Mouse (Mus musculus): Measurements from ENCODE around the gene Myo18a. TPM values are rescaled to one million over a fixed set of nuclear protein-coding genes. Genes with fewer than 3 reads are reported as not detected.
A peak's percentile ranks its signal among the peaks of the same experiment; 100 is the strongest.

Gene Myo18a
- polyA plus RNA-seq (2012; rRNA removed) (42.9 and 47.0 TPM in 2 replicates), polyA plus RNA-seq (2014; fragmentation: Nextera tagmentation; extraction: Ambion mirVana) (43.5 and 45.3 TPM in 2 replicates)

- WGBS, result 4% methylated on average over 50 of the region's 79 CpGs
- Histone ChIP-seq H3K9ac (ENCODE audit: low read depth, low read length, severe bottlenecking) (peak within 1 kb of the TSS; percentile 91), H3K4me1 (ENCODE audit: control insufficient read depth, insufficient read depth, low read length) (peaks cover 33% of the 10 kb centered on the region), H3K36me3 (ENCODE audit: control insufficient read depth, insufficient read depth, low read length) (no peaks in the 10 kb centered on the region), H3K9me3 (ENCODE audit: control insufficient read depth, low read length) (no peaks in the 10 kb centered on the region), H3K4me3 (replicated peaks; ENCODE audit: low read length) (peak within 1 kb of the TSS; percentile 86), H3K4me2 (replicated peaks; ENCODE audit: low read depth, low read length, severe bottlenecking) (peak within 1 kb of the TSS; percentile 89), H3K27ac (replicated peaks; ENCODE audit: low read depth, low read length) (peak within 1 kb of the TSS; percentile 82), H3K27me3 (ENCODE audit: control insufficient read depth, insufficient read depth, low read length) (no peaks in the 10 kb centered on the region)
- DNase-seq (ENCODE audit: low spot score) (peak; percentile 76), ATAC-seq (ENCODE audit: low FRiP score, low read depth) (peak; percentile 86)
- 0 out of 2 replicates have a peak, but pooled peaks have one; percentile 25 for TF ChIP-seq POLR2A (IDR thresholded peaks at IDR 0.05; ENCODE audit: borderline replicate concordance, extremely low read depth, insufficient read depth, insufficient read length)
Observed at GRCm38 (mm10) chr11:77762783-77763672, at the start of gene Myo18a. TSS of gene Myo18a (plus strand) at chr11:77763246.

DNA sequence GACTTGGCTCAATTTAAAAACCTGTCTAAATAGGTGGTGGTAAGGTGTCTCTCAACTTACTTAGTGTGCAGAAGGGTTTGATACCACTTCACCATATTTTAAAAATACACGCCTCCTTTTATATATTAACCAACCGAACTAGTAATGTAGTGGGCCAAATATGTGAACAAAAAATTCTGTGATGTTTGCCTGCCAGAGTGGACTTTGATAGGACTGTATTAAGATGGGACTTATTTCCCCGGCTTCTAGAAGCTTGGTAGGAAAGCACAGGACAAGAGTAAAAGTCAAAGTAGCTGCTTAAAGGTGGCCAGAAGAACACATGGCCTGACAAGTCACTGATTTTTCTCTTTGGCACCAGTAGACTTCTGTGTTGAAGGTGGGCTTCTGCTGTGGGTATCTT lies 49.3 kb upstream of the Myo18a start:
- Histone ChIP-seq H3K4me1 (ENCODE audit: control insufficient read depth, insufficient read depth, low read length) (no peaks in the 10 kb centered on the region), H3K27ac (replicated peaks; ENCODE audit: low read depth, low read length) (no peak overlapping the region), H3K36me3 (ENCODE audit: control insufficient read depth, insufficient read depth, low read length) (peaks cover 23% of the 10 kb centered on the region), H3K9ac (ENCODE audit: low read depth, low read length, severe bottlenecking) (no peak overlapping the region), H3K4me3 (replicated peaks; ENCODE audit: low read length) (no peak overlapping the region), H3K27me3 (ENCODE audit: control insufficient read depth, insufficient read depth, low read length) (no peaks in the 10 kb centered on the region), H3K9me3 (ENCODE audit: control insufficient read depth, low read length) (no peaks in the 10 kb centered on the region), H3K4me2 (replicated peaks; ENCODE audit: low read depth, low read length, severe bottlenecking) (no peak overlapping the region)
- DNase-seq (ENCODE audit: low spot score) (no peak), ATAC-seq (ENCODE audit: low FRiP score, low read depth) (no peak)
- no peak for TF ChIP-seq POLR2A (IDR thresholded peaks at IDR 0.05; ENCODE audit: borderline replicate concordance, extremely low read depth, insufficient read depth, insufficient read length)
- WGBS, result 98% methylated on average over 3 of the region's 3 CpGs

GRCm38 (mm10) chr11:77719055-77719454 lies 44.0 kb upstream of the Myo18a start:
- Histone ChIP-seq H3K4me2 (replicated peaks; ENCODE audit: low read depth, low read length, severe bottlenecking) (no peak overlapping the region), H3K9me3 (ENCODE audit: control insufficient read depth, low read length) (no peaks in the 10 kb centered on the region), H3K4me3 (replicated peaks; ENCODE audit: low read length) (no peak overlapping the region), H3K4me1 (ENCODE audit: control insufficient read depth, insufficient read depth, low read length) (no peaks in the 10 kb centered on the region), H3K27me3 (ENCODE audit: control insufficient read depth, insufficient read depth, low read length) (no peaks in the 10 kb centered on the region), H3K9ac (ENCODE audit: low read depth, low read length, severe bottlenecking) (no peak overlapping the region), H3K36me3 (ENCODE audit: control insufficient read depth, insufficient read depth, low read length) (peaks cover 9% of the 10 kb centered on the region; the same call in 1 of the 2 replicates), H3K27ac (replicated peaks; ENCODE audit: low read depth, low read length) (no peak overlapping the region)
- ATAC-seq (ENCODE audit: low FRiP score, low read depth) (no peak), DNase-seq (ENCODE audit: low spot score) (no peak)
- 93% methylated on average over 2 of the region's 2 CpGs for WGBS
- TF ChIP-seq POLR2A (IDR thresholded peaks at IDR 0.05; ENCODE audit: borderline replicate concordance, extremely low read depth, insufficient read depth, insufficient read length), result no peak

- ATAC-seq (ENCODE audit: low FRiP score, low read depth) (no peak), DNase-seq (ENCODE audit: low spot score) (no peak)
- Histone ChIP-seq H3K36me3 (ENCODE audit: control insufficient read depth, insufficient read depth, low read length) (0 out of 2 replicates have a peak, but pooled peaks cover 5% of the 10 kb centered on the region), H3K9ac (ENCODE audit: low read depth, low read length, severe bottlenecking) (no peak overlapping the region), H3K4me1 (ENCODE audit: control insufficient read depth, insufficient read depth, low read length) (no peaks in the 10 kb centered on the region), H3K27me3 (ENCODE audit: control insufficient read depth, insufficient read depth, low read length) (no peaks in the 10 kb centered on the region), H3K4me2 (replicated peaks; ENCODE audit: low read depth, low read length, severe bottlenecking) (no peak overlapping the region), H3K9me3 (ENCODE audit: control insufficient read depth, low read length) (no peaks in the 10 kb centered on the region), H3K27ac (replicated peaks; ENCODE audit: low read depth, low read length) (no peak overlapping the region), H3K4me3 (replicated peaks; ENCODE audit: low read length) (no peak overlapping the region)
- 91% methylated on average over 4 of the region's 4 CpGs for WGBS
- TF ChIP-seq POLR2A (IDR thresholded peaks at IDR 0.05; ENCODE audit: borderline replicate concordance, extremely low read depth, insufficient read depth, insufficient read length), result no peak
Observed at GRCm38 (mm10) chr11:77721389-77721788, 41.7 kb upstream of the Myo18a start.

DNA sequence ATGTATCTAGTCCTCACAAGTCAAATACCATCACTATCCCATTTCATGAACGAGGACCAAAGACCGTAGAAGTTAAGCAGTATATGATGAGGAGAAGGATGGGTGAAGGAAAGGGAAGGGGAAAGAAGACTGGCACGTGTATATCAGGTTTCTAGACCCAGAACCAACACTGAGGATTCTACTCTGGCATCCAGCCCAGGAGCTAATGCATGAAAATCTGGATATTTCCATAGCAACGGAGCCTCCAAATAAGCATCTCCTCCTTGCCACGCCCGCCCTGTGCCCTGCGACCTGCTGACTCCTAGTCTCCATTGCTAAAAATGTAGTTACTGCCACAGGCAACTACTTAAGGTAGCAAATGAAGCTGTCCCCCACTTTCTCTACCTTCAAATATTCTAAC lies 38.3 kb upstream of the Myo18a start:
- whole genome bisulfite sequencing, result 80% methylated on average over 7 of the region's 7 CpGs
- Histone ChIP-seq H3K4me1 (ENCODE audit: control insufficient read depth, insufficient read depth, low read length) (no peaks in the 10 kb centered on the region), H3K36me3 (ENCODE audit: control insufficient read depth, insufficient read depth, low read length) (no peaks in the 10 kb centered on the region), H3K27me3 (ENCODE audit: control insufficient read depth, insufficient read depth, low read length) (no peaks in the 10 kb centered on the region), H3K9me3 (ENCODE audit: control insufficient read depth, low read length) (no peaks in the 10 kb centered on the region), H3K4me2 (replicated peaks; ENCODE audit: low read depth, low read length, severe bottlenecking) (no peak overlapping the region), H3K27ac (replicated peaks; ENCODE audit: low read depth, low read length) (no peak overlapping the region), H3K4me3 (replicated peaks; ENCODE audit: low read length) (no peak overlapping the region), H3K9ac (ENCODE audit: low read depth, low read length, severe bottlenecking) (no peak overlapping the region)
- DNase-seq (ENCODE audit: low spot score), result no peak
- TF ChIP-seq POLR2A (IDR thresholded peaks at IDR 0.05; ENCODE audit: borderline replicate concordance, extremely low read depth, insufficient read depth, insufficient read length), result no peak
- ATAC-seq (ENCODE audit: low FRiP score, low read depth), result no peak
